Mouse (Mus musculus) ES-Bruce4 (cell line): ENCODE results near the gene H2-DMb1.

Experiments
- CTCF ChIP-seq: IDR thresholded peaks from one replicate; pipeline ENCODE4 v1.8.1; 2011; ENCODE audit warnings: low read depth, low read length
- POLR2A ChIP-seq: IDR thresholded peaks from one replicate; pipeline ENCODE4 v1.8.1; 2011; ENCODE audit warnings: low read length; ENCODE audit not compliant: insufficient read depth

- TF ChIP-seq POLR2A (no peak), CTCF (no peak)
These were observed 48.7 kb downstream of the H2-DMb1 start for GRCm38 (mm10) chr17:34201506-34202055.
